Mouse (Mus musculus) ES-E14 (cell line): ENCODE results near the gene Vmn2r96. TPM values are rescaled to one million over a fixed set of nuclear protein-coding genes. Genes with fewer than 3 reads are reported as not detected.
"Not testable (repeated sequence)": the region's sequence is repeated elsewhere in the genome, so short reads cannot be mapped to it uniquely, and the experiment has no call there.

Experiments used
- DNase-seq: peaks from one replicate; pipeline ENCODE4 v3.0.0-alpha.2; 2013; ENCODE audit warnings: low read depth, low spot score
- H3K27ac ChIP-seq: 2 replicates; pipeline ENCODE4 v1.5.1; 2012; ENCODE audit warnings: low read depth, mild to moderate bottlenecking, low read length, moderate library complexity, mixed read lengths; ENCODE audit not compliant: poor library complexity, insufficient read depth, severe bottlenecking
- H3K36me3 ChIP-seq: 2 replicates; pipeline ENCODE4 v1.6.1; 2012; ENCODE audit warnings: mild to moderate bottlenecking, low read length, moderate library complexity, mixed read lengths; ENCODE audit not compliant: control insufficient read depth, poor library complexity, insufficient read depth, severe bottlenecking
- H3K4me1 ChIP-seq, 2 experiments: fragments of 150-350 bp in 1 of 2; sonication (generic) in 1 of 2; 2 replicates each; pipeline ENCODE4 v1.6.1; 2012; ENCODE audit warnings: low read length in 2 of 2, mild to moderate bottlenecking in 1 of 2, mixed read lengths in 1 of 2; ENCODE audit not compliant: control insufficient read depth in 2 of 2, insufficient read depth in 2 of 2, poor library complexity in 1 of 2
- H3K4me3 ChIP-seq, 2 experiments: fragments of 150-350 bp in 1 of 2; sonication (generic) in 1 of 2; 2 replicates each; pipeline ENCODE4 v1.5.1; 2012; ENCODE audit warnings: low read length in 2 of 2, low read depth in 1 of 2, mild to moderate bottlenecking in 1 of 2, mixed read lengths in 1 of 2; ENCODE audit not compliant: insufficient read depth in 1 of 2, poor library complexity in 1 of 2, severe bottlenecking in 1 of 2
- H3K9ac ChIP-seq: 2 replicates; pipeline ENCODE4 v1.6.1; 2012; ENCODE audit warnings: low read depth, mild to moderate bottlenecking, low read length, mixed read lengths; ENCODE audit not compliant: poor library complexity, insufficient read depth, severe bottlenecking
- H3K9me3 ChIP-seq: fragments of 150-350 bp; sonication (generic); 2 replicates; pipeline ENCODE4 v1.6.1; 2012; ENCODE audit warnings: low read depth, mild to moderate bottlenecking, low read length; ENCODE audit not compliant: control insufficient read depth, insufficient read depth
- CHD2 ChIP-seq: IDR thresholded peaks from 2 replicates; pipeline ENCODE4 v1.6.1; 2014; ENCODE audit warnings: mild to moderate bottlenecking, low read depth, low read length, inconsistent platforms
- HCFC1 ChIP-seq: IDR thresholded peaks from 2 replicates; pipeline ENCODE4 v1.6.1; 2012; ENCODE audit warnings: low read length, inconsistent platforms, borderline replicate concordance; ENCODE audit not compliant: insufficient read depth
- MAFK ChIP-seq: IDR thresholded peaks from 2 replicates; pipeline ENCODE4 v1.6.1; 2014; ENCODE audit warnings: mild to moderate bottlenecking, low read depth, low read length, inconsistent platforms; ENCODE audit not compliant: insufficient read depth
- ZC3H11A ChIP-seq: IDR thresholded peaks from 2 replicates; pipeline ENCODE4 v1.6.1; 2012; ENCODE audit warnings: low read depth, mild to moderate bottlenecking, inconsistent platforms, low read length, borderline replicate concordance
- ZNF384 ChIP-seq: IDR thresholded peaks from 2 replicates; pipeline ENCODE4 v1.6.1; 2012; ENCODE audit warnings: low read depth, low read length, inconsistent platforms
- in situ Hi-C, 2 experiments: fragments of 600-800 bp; cut with MboI; formaldehyde crosslinking; loops; one replicate each; pipeline ENCODE4 v1.15.1; 2025; ENCODE audit warnings: low sequenced_read_pairs in 2 of 2, inconsistent platforms in 1 of 2; ENCODE audit not compliant: unreplicated experiment in 2 of 2
- total RNA-seq: library from RNA; depleted of rRNA; stranded (reverse); fragments of 300-350 nt; gene quantifications from 2 replicates; pipeline ENCODE4 v1.2.3, GENCODE M21; 2012; rRNA removed

Vmn2r96 gene
- total RNA-seq, result not detected in 2 replicates

- H3K4me3 ChIP-seq, DNase-seq, H3K27ac ChIP-seq, H3K9me3 ChIP-seq, H3K9ac ChIP-seq, H3K4me1 ChIP-seq, in situ Hi-C loops, H3K36me3 ChIP-seq: not testable (repeated sequence)
These were observed at the start of gene Vmn2r96 for GRCm38 (mm10) chr17:18572851-18573250. Gene Vmn2r96 (plus strand): TSS chr17:18573151.

- no peaks in the 10 kb centered on the region; the same call in 1 of the 2 replicates for H3K9me3 ChIP-seq
- no peak overlapping the region for H3K4me3 ChIP-seq
- no peak overlapping the region for H3K9ac ChIP-seq
- no peak overlapping the region; the same call in 1 of the 2 replicates for H3K27ac ChIP-seq
- H3K36me3 ChIP-seq, result peaks cover 4% of the 10 kb centered on the region; the same call in 1 of the 2 replicates
- no peaks in the 10 kb centered on the region; a peak in 1 of 4 replicates for H3K4me1 ChIP-seq
- TF ChIP-seq CHD2 (no peak), HCFC1 (no peak), ZNF384 (no peak), ZC3H11A (no peak), MAFK (no peak)
- in situ Hi-C loops, result no loop called here
- no peak for DNase-seq
These were observed 49.6 kb upstream of the Vmn2r96 start for GRCm38 (mm10) chr17:18523371-18523770.

GRCm38 (mm10) chr17:18523991-18524390, 49.0 kb upstream of the Vmn2r96 start:
- Histone ChIP-seq H3K9me3 (no peaks in the 10 kb centered on the region; the same call in 1 of the 2 replicates), H3K4me3 (no peak overlapping the region), H3K4me1 (no peaks in the 10 kb centered on the region; a peak in 1 of 4 replicates), H3K36me3 (peaks cover 4% of the 10 kb centered on the region; the same call in 1 of the 2 replicates), H3K27ac (peak overlapping the region; percentile 69), H3K9ac (no peak overlapping the region)
- DNase-seq, result no peak
- in situ Hi-C loops, result no loop called here
- TF ChIP-seq ZNF384, result no peak
- no peak for TF ChIP-seq HCFC1

- DNase-seq, H3K9ac ChIP-seq, H3K9me3 ChIP-seq, in situ Hi-C loops, H3K36me3 ChIP-seq, H3K4me1 ChIP-seq, H3K4me3 ChIP-seq, H3K27ac ChIP-seq: not testable (repeated sequence)
These were observed 14.5 kb upstream of the Vmn2r96 start for GRCm38 (mm10) chr17:18558212-18559158.

GRCm38 (mm10) chr17:18566186-18566585, 6.8 kb upstream of the Vmn2r96 start:
- H3K4me1 ChIP-seq, H3K36me3 ChIP-seq, H3K9ac ChIP-seq, DNase-seq, H3K4me3 ChIP-seq, H3K9me3 ChIP-seq, H3K27ac ChIP-seq, in situ Hi-C loops: not testable (repeated sequence)

- H3K36me3 ChIP-seq, in situ Hi-C loops, H3K9ac ChIP-seq, H3K4me1 ChIP-seq, H3K27ac ChIP-seq, H3K9me3 ChIP-seq, DNase-seq, H3K4me3 ChIP-seq: not testable (repeated sequence)
These were observed 42.2 kb downstream of the Vmn2r96 start for GRCm38 (mm10) chr17:18615151-18615550.
